Mouse (Mus musculus) megakaryocyte, embryonic 14.5 days (primary cell): ENCODE data around the gene Eef2k.

Experiments used
- FLI1 ChIP-seq: IDR thresholded peaks from 2 replicates; pipeline ENCODE4 v1.6.1; 2012; ENCODE audit warnings: low read length, inconsistent platforms, mixed read lengths
- GATA1 ChIP-seq: IDR thresholded peaks from 3 replicates; pipeline ENCODE4 v1.6.1; 2012; ENCODE audit warnings: mixed read lengths, low read length, inconsistent platforms, borderline replicate concordance

- TF ChIP-seq GATA1, result no peak
- no peak for TF ChIP-seq FLI1
Observed at GRCm38 (mm10) chr7:120834863-120835372, 7.7 kb upstream of the Eef2k start.
